Mouse (Mus musculus): Measurements from ENCODE around the gene Gpr137.
A peak's percentile ranks its signal among the peaks of the same experiment; 100 is the strongest.

Gpr137 gene

GRCm38 (mm10) chr19:6940396-6941351 is 1.6 kb downstream of the Gpr137 start:
- DNase-seq, result no peak

GRCm38 (mm10) chr19:6939106-6940002 is 2.9 kb downstream of the Gpr137 start:
- no peak for DNase-seq

DNA sequence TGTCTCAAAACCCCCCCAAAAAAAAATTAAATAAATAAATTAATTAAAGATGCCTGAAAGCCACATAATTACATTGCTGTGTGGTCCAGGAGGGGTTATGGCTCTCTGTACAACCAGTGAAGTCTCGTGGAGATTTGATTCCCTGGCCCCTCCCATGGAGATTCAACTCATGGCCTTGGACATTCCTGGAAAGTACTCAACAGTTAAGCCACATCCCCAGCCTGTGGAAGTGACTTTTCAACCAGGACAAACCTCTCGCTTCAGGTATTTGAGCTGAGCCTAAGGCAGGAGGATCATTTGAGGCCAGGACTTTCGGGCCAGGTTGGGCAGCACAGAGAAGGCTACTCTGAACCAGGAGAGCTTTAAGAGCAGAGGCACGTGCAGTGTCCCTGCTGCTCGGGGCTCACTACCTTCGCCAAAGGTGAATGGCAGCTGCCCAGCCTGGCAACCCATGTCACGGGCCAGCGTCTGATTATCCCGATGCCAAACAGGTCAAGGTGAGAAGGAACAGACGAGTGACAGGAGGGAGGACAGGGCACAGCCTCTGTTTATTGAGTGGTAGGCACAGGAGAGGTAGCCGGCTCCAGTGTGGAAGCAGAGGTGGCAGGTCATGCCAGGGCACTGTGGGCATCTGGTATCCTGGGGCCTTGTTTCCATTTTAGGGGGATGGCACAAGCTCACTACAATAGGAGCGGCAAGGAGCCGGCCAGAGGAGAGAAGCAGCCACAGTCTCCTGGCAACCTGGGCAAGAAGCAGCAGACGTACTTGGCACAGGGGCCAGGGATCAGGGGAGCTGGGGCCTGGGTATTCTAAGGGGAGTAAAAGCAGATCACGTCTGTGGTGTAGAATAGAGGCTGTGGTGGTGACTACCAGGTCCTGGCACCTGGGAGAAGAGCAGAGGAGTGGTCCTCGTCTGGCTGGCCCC is 4.5 kb downstream of the Gpr137 start:
- no peak for DNase-seq

DNA sequence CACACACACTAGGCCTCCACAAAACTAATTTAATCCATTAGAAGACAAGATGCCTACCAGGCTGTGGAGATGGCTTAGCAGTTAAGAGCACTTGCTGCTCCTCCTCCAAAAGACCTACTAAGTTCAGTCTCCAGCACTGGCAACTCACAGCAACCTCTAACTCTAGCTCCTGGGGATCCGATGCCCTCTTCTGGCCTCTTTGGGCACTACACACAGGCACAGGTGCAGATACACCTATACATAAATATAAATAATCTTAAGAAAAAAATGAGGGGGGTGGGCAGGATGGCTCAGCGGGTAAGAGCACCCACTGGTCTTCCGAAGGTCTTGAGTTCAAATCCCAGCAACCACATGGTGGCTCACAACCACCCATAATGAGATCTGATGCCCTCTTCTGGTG is 6.0 kb downstream of the Gpr137 start:
- no peak for DNase-seq

GRCm38 (mm10) chr19:6934195-6934977 is 7.9 kb downstream of the Gpr137 start, which contains the start of gene Kcnk4:
Gene Kcnk4 (minus strand): TSS chr19:6934515.
- no peak for DNase-seq

DNA sequence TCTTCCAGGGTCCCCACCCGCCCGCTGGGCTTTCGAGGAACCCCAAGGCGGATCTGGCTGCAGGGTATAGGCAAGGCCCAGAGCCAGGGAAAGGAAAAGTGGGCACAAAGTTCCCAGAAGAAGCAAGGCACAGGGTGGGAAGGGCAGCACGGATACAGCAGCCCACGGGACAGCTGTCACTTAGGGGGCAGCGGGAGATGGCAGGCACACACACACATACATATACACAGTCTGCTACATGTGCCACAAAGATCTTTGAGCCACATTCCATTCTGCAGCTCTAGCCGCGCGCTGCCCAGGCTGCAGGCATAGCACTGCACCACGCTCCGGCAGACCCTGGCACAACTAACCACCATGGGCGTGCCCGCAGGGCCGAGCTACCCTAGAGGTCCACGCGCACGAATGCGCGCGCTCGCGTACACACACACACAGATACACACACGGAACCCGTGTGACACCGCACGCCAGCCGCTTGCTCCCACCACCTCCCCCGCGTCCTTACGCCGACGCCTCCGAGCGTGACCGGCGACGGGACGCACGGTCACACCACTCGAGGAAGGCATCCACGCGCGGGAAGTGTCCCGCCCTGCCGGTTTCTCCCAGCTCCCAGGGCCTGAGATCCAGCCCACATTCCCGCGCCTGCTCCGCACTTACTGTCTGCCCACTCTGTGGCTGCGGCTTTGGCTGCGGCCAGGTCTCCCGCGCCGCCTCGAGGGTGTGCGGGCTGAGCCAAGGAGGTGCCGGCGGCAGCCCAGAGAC is 8.7 kb downstream of the Gpr137 start:
- peak; percentile 67 for DNase-seq

DNA sequence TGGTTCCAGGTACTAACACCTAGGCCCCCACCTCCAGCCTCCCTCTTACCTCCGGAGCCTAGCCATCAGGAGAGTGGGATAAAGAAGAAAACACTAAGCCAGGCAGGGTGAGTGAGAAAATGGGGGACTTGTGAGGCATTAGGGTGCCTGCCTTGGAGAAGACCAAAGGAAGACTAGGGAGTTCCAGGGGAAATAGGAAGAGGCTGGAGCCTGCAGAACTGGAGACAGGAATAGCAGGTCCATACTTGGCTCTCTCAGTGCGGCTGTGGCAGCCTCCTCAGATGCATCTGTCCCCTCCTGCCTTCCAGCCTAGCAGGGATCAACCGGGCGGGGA is 9.2 kb downstream of the Gpr137 start:
- DNase-seq, result no peak

DNA sequence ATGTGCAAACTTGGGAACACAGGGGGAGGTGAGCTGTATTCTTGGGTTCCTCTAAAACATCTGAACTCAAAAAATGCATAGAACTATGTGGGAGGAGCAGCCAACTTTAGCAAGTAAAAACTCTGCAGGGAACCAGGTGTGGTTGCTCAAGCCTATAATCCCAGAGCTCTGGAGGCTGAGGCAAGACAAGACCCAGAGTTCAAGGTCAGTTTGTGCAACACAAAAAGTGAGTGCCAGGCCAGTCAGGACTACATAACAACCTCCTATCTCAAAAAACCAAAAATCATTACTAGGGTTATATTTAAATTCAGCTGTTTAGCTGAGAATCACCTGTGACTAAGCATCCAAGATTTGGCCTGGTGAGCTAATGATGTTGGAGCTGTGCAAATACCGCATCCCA is 10.3 kb downstream of the Gpr137 start:
- DNase-seq, result no peak

- no peak for DNase-seq
Measured at GRCm38 (mm10) chr19:6931002-6931401, 11.3 kb downstream of the Gpr137 start.

- DNase-seq, result no peak
Measured at GRCm38 (mm10) chr19:6928080-6928479, 14.2 kb downstream of the Gpr137 start.

DNA sequence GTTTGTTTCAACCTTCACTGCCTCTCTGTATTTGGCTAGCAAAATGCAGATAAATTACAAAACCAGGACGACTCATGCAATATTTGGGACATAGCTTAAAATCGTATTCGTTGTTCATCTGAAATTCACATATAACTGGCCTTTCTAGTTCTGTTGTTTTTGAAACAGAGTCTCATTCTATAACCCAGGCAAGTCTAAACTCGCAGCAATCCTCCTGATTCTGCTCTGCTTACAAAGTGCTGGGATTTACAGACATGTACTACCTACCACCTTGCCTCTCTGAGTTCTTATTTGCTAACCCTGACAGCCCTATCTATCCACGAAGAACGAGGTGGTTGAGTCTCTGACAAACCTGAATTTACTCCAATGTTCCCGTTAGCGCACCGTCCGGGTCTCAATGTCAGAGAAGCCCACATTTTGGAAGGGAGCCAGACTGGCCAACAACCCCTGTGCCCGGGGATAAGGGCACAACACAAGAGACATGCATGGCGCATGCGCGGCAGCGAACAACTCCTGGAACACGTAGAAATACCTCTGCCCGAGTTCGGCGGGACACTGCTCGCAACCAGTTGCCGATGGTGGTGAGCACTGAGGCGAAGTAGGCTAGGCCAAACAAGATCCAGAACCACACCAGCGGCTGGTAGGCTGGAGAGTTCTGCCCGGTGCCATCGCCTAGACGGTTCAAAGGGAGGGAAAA is 15.6 kb downstream of the Gpr137 start:
- peak; percentile 68 for DNase-seq

DNA sequence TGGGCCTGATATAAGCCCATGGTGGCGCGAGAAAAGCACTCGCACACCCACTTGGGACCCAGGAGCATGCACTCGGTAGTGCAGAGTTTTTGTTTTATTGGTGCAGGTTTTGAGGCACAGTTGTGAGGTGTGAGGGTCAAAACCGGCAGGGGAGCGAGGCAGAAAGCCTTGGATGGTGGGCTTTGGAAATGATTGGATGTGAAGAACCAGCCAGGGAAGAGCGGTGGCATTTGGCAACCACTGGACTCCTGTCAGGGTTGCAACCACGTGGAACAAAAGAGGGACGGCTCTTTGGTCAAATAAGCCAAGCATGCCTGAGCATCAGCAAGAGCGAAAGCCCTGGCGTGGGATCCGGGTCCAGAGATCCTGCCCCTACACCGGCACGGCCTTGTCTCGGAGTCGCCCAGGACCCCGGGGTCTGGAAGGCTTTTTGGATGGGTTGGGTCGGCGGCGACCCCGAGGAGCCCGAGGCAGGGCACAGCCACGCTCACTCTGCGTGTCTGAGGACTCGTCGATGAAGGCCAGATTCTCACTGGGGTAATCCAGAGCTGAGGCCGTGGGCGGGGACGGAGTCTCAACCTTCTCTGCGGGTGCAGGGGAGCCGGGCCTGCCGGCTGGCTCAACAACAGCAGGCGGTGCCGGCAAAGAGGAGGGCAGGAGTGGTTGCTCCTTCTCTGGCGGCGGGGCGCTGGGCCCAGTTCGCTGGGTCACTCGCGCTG is 16.5 kb downstream of the Gpr137 start:
- no peak for DNase-seq

- no peak for DNase-seq
Measured at GRCm38 (mm10) chr19:6925307-6925573, 17.0 kb downstream of the Gpr137 start, which contains the start of gene Catsperz. Gene Catsperz (minus strand): TSS chr19:6925380.

DNA sequence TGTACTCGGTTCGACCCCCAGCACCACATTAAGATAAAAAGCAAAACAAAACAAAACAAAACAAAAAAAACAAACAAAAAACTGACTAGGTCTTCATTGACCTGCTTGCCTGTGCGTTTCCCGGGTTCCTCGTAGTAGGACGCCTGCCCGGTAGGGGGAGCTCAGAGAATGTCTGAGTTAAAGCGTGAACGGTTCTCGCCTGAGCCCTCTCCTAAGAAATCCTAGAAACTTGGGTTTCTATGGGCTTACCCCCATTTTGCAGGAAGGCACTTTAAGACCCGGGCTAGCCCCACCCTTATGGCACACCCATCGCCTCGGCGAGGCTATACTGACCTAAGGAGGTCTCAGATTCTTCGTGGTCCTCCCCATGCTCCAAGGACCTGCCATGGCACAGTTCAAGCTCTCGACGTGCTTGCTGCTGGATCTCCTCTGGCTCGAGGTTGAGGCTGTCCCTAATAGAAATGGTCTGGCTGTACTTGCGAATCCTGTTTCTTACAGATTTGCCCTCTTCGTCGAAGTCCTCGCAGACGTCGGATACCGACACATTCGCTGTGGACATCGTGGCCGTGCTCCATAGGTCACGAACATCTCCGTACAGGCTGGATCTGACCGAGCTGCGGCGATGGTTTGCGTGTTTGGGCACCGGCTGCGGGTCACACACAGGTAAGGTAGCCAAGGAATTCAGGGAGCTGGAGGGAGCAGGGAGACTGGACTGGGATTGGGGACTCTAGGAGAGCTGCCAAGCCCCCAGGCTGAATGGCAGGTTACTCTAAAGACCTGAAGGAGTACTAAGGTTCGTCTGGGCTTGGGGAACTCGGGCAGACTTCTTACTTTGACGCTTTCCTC is 17.6 kb downstream of the Gpr137 start:
- peak; percentile 82 for DNase-seq

GRCm38 (mm10) chr19:6922901-6923735 is 19.2 kb downstream of the Gpr137 start:
- DNase-seq, result no peak

GRCm38 (mm10) chr19:6921647-6922567 is 20.4 kb downstream of the Gpr137 start, which contains the start of gene Esrra:
Gene Esrra (minus strand): TSS chr19:6921813.
- peak; percentile 99 for DNase-seq
